Mouse (Mus musculus) left cerebral cortex, postnatal 14 days (tissue): ENCODE data around the gene Epb41l5. TPM values are rescaled to one million over a fixed set of nuclear protein-coding genes. Genes with fewer than 3 reads are reported as not detected.
A peak's percentile ranks its signal among the peaks of the same experiment; 100 is the strongest.

ENCODE experiments used
- DNase-seq, 2 experiments: peaks; one replicate each; pipeline ENCODE4 v3.0.0; 2021 to 2022; ENCODE audit warnings: low spot score in 2 of 2, mixed read lengths in 1 of 2
- intact Hi-C: fragments of 180-260 bp; cut with DNase I; formaldehyde crosslinking; loops from one replicate; pipeline ENCODE4 v1.15.1; 2025
- total RNA-seq, 2 experiments: library from RNA; stranded (reverse); gene quantifications; 2 replicates each; pipeline ENCODE4 v1.2.3; 2021

The Epb41l5 gene
- total RNA-seq, 2 experiments from 2014 or later = 6.8 to 7.4 TPM

GRCm38 (mm10) chr1:119510409-119510808 lies 138.4 kb downstream of the Epb41l5 start:
- intact Hi-C loops = no loop called here
- no peak for DNase-seq

GRCm38 (mm10) chr1:119509474-119509873 lies 139.3 kb downstream of the Epb41l5 start:
- intact Hi-C loops = no loop called here
- DNase-seq = no peak

- intact Hi-C loops = no loop called here
- DNase-seq = no peak
Observed at GRCm38 (mm10) chr1:119508548-119508947, 140.3 kb downstream of the Epb41l5 start.

GRCm38 (mm10) chr1:119505951-119506350 lies 142.8 kb downstream of the Epb41l5 start:
- DNase-seq = no peak
- intact Hi-C loops = no loop called here

- DNase-seq = peak; percentile 97 to 99
- intact Hi-C loops = no loop called here
Observed at GRCm38 (mm10) chr1:119504260-119505062, 144.3 kb downstream of the Epb41l5 start, which contains the start of gene Ralb. Gene Ralb (minus strand): TSS chr1:119504794.

- intact Hi-C loops = no loop called here
- DNase-seq = no peak
Observed at GRCm38 (mm10) chr1:119503808-119504207, 145.0 kb downstream of the Epb41l5 start.

GRCm38 (mm10) chr1:119503181-119503580 lies 145.6 kb downstream of the Epb41l5 start:
- no peak for DNase-seq
- intact Hi-C loops = no loop called here

- DNase-seq = no peak
- intact Hi-C loops = no loop called here
Observed at GRCm38 (mm10) chr1:119502729-119503128, 146.1 kb downstream of the Epb41l5 start.

- intact Hi-C loops = no loop called here
- DNase-seq = no peak
Observed at GRCm38 (mm10) chr1:119501881-119502280, 146.9 kb downstream of the Epb41l5 start.

GRCm38 (mm10) chr1:119499456-119499855 lies 149.3 kb downstream of the Epb41l5 start:
- no peak for DNase-seq
- intact Hi-C loops = no loop called here

GRCm38 (mm10) chr1:119498536-119499231 lies 150.1 kb downstream of the Epb41l5 start:
- no peak for DNase-seq
- intact Hi-C loops = no loop called here

- no peak for DNase-seq
- intact Hi-C loops = no loop called here
Observed at GRCm38 (mm10) chr1:119497346-119498004, 151.3 kb downstream of the Epb41l5 start.

GRCm38 (mm10) chr1:119495396-119495775 lies 153.4 kb downstream of the Epb41l5 start:
- no peak for DNase-seq
- intact Hi-C loops = no loop called here

Other genes starting within 250 kb of the Epb41l5 start
- gene Inhbb, start 226.8 kb downstream of the Epb41l5 start, total RNA-seq = 1 to 10 TPM; 6.1 to 6.2 TPM
- 10 to 100 TPM; 25.7 to 26.3 TPM for gene Ralb, start 144.2 kb downstream of the Epb41l5 start, total RNA-seq
- gene Tmem185b, start 122.8 kb downstream of the Epb41l5 start, total RNA-seq = 10 to 100 TPM; 11.8 to 14.7 TPM
- 10 to 100 TPM; 56.9 to 68.0 TPM for gene Ptpn4, start 188.6 kb upstream of the Epb41l5 start, total RNA-seq